Mouse (Mus musculus) kidney, postnatal 0 days (tissue): ENCODE data around the gene Tmem237. TPM values are rescaled to one million over a fixed set of nuclear protein-coding genes. Genes with fewer than 3 reads are reported as not detected.

ENCODE experiments used
- ATAC-seq: fragments of 200-750 bp; cut with Nextera tagmentation; replicated peaks from 2 replicates; pipeline ENCODE4 v1.8.0; 2017; ENCODE audit warnings: low read depth, moderate number of reproducible peaks, moderate TSS enrichment, moderate library complexity; ENCODE audit not compliant: low FRiP score
- DNase-seq: peaks from one replicate; pipeline ENCODE4 v3.0.0-alpha.2; 2016; ENCODE audit warnings: low spot score
- H3K27ac ChIP-seq: fragments of 300-500 bp; sonication (generic); 2 replicates; pipeline ENCODE4 v1.5.1; 2014; ENCODE audit warnings: mild to moderate bottlenecking
- H3K27me3 ChIP-seq: fragments of 300-500 bp; sonication (generic); 2 replicates; pipeline ENCODE4 v1.6.1; 2014; ENCODE audit warnings: low read length, mixed read lengths; ENCODE audit not compliant: insufficient read depth
- H3K36me3 ChIP-seq: fragments of 300-500 bp; sonication (generic); 2 replicates; pipeline ENCODE4 v1.6.1; 2014; ENCODE audit warnings: low read length, mixed read lengths; ENCODE audit not compliant: insufficient read depth
- H3K4me1 ChIP-seq: fragments of 300-500 bp; sonication (generic); replicated peaks from 2 replicates; pipeline ENCODE4 v1.6.1; 2014; ENCODE audit warnings: antibody characterized with exemption, low read length, mixed read lengths; ENCODE audit not compliant: insufficient read depth
- H3K4me2 ChIP-seq: fragments of 300-500 bp; sonication (generic); 2 replicates; pipeline ENCODE4 v1.6.1; 2014; ENCODE audit warnings: mild to moderate bottlenecking, low read length, moderate library complexity, mixed read lengths
- H3K4me3 ChIP-seq: fragments of 300-500 bp; sonication (generic); replicated peaks from 2 replicates; pipeline ENCODE4 v1.5.1; 2014; ENCODE audit warnings: low read depth, low read length
- H3K9ac ChIP-seq: fragments of 300-500 bp; sonication (generic); 2 replicates; pipeline ENCODE4 v1.6.1; 2014; ENCODE audit warnings: low read depth, low read length
- H3K9me3 ChIP-seq: fragments of 300-500 bp; sonication (generic); replicated peaks from 2 replicates; pipeline ENCODE4 v1.6.1; 2016; ENCODE audit warnings: low read length, inconsistent platforms, mixed read lengths
- CTCF ChIP-seq: IDR thresholded peaks from 2 replicates; pipeline ENCODE4 v1.5.1; 2016; ENCODE audit warnings: antibody characterized with exemption, low read depth, mild to moderate bottlenecking, moderate library complexity
- WGBS: fragments of 180-500 bp; shearing (Covaris S2); extraction: QIAGEN DNeasy Blood & Tissue Kit; methylation state at CpG from one replicate; pipeline ENCODE4 v1.1.7; 2014; 5-methylcytosine and 5-hydroxymethylcytosine counted together
- polyA plus RNA-seq: library from polyadenylated mRNA; unstranded; fragments of >200 nt; fragmentation: Nextera tagmentation; extraction: Ambion mirVana; gene quantifications from 2 replicates; pipeline ENCODE4 v1.2.1, GENCODE M21; 2015

Gene Tmem237
- polyA plus RNA-seq, 1 experiment from 2014 or later = 39.9 TPM

DNA sequence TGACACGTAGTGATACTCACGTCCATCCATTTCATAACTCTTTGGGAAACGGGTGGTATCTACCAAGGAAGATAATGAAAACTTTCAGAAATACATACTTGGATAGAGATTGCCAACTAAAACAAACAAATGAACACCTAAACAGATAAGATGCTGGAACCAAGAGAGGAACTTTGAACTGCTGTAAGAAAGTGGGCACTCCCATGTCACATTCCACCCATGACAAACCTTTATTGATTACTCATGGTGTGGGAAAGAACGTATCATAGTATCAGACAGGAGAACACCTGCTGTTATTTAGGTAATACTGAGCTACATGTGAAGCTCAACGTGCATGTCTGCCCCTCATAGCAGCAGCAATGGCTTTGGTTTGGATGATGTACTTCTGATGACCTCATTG lies 5.3 kb upstream of the Tmem237 start:
- no peak for TF ChIP-seq CTCF
- DNase-seq (no peak), ATAC-seq (no peak)
- H3K4me1 ChIP-seq = no peaks in the 10 kb centered on the region
- no peak overlapping the region for H3K27ac ChIP-seq
- no peak overlapping the region for H3K4me3 ChIP-seq
- no peaks in the 10 kb centered on the region for H3K36me3 ChIP-seq
- no peaks in the 10 kb centered on the region for H3K9me3 ChIP-seq
- H3K9ac ChIP-seq = no peak overlapping the region
- H3K27me3 ChIP-seq = no peaks in the 10 kb centered on the region
- no peak overlapping the region for H3K4me2 ChIP-seq
- 73% methylated on average over 5 of the region's 5 CpGs for whole genome bisulfite sequencing

DNA sequence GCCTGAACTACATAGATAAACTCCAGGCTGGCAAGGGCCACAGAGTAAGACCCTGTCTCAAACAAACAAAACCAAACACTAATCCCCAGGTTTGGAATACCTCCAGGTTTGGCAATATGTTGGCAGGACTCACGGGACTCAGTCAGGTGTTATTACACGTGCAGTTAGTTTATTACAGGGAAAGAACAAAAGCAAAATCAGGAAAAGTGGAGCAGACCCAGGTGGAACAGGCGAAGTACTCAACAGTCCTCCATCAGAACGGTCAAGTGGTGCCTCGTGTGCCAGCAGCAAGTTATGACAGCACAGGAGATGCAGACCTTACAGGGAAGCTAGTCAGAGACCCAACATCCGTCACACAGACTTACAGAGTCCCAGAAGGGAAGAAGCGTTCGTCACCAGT lies 9.7 kb downstream of the Tmem237 start:
- Histone ChIP-seq H3K9me3 (no peaks in the 10 kb centered on the region), H3K36me3 (peaks cover 22% of the 10 kb centered on the region), H3K4me2 (no peak overlapping the region), H3K9ac (no peak overlapping the region), H3K27ac (no peak overlapping the region), H3K27me3 (no peaks in the 10 kb centered on the region), H3K4me3 (no peak overlapping the region), H3K4me1 (no peaks in the 10 kb centered on the region)
- 78% methylated on average over 8 of the region's 8 CpGs for WGBS
- no peak for ATAC-seq
- DNase-seq = no peak
- TF ChIP-seq CTCF = no peak

DNA sequence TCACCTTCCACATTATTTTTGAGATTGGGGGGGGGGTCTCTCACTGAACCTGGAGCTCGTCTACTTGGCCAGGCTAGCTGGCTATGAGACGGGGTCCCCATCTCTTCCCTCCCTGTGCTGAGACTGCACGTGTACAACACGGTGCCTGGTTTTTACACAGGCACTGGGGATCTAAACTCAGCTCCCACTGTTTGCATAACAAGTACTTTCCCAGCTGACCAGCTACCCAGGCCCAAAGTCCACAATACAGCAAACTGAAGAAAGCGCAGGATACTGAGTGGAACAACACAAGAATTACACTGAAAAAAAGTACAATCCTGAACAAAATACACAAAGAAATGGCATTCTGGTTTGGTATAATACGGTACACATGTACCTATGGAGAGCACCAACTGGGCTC lies 18.1 kb downstream of the Tmem237 start:
- H3K9ac ChIP-seq = no peak overlapping the region
- 92% methylated on average over 6 of the region's 6 CpGs for WGBS
- DNase-seq = no peak

DNA sequence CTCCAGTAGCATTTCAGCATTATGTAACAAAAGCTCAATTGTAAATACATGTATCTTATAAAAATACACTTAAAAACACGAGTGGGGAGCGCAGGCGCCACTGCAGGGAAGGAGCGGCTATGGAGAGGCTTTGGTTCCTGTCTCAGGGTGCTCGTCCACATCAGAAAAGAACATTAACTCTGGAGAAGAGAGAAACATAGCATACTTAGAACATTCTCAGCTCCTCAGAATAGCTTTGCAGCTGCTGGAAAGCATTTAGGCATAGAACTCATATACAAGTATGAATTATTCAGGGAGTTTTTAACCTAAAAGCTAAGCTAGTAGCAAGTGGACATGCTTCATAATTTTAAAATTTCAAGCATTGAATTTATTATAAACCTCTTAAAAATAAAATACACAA lies 19.2 kb downstream of the Tmem237 start:
- ATAC-seq (no peak), DNase-seq (no peak)
- Histone ChIP-seq H3K9me3 (no peaks in the 10 kb centered on the region), H3K36me3 (no peaks in the 10 kb centered on the region), H3K27ac (no peak overlapping the region), H3K4me2 (no peak overlapping the region), H3K27me3 (no peaks in the 10 kb centered on the region), H3K4me1 (no peaks in the 10 kb centered on the region), H3K9ac (no peak overlapping the region), H3K4me3 (no peak overlapping the region)
- WGBS = 89% methylated on average over 5 of the region's 5 CpGs
- TF ChIP-seq CTCF = no peak

More for the DNA sequence above, 18.1 kb downstream of the Tmem237 start:
- no peaks in the 10 kb centered on the region for H3K36me3 ChIP-seq
- no peak overlapping the region for H3K4me3 ChIP-seq
- TF ChIP-seq CTCF = no peak
- ATAC-seq = no peak
- no peaks in the 10 kb centered on the region for H3K27me3 ChIP-seq
- no peaks in the 10 kb centered on the region for H3K4me1 ChIP-seq
- no peak overlapping the region for H3K4me2 ChIP-seq
- no peak overlapping the region for H3K27ac ChIP-seq
- no peaks in the 10 kb centered on the region for H3K9me3 ChIP-seq

DNA sequence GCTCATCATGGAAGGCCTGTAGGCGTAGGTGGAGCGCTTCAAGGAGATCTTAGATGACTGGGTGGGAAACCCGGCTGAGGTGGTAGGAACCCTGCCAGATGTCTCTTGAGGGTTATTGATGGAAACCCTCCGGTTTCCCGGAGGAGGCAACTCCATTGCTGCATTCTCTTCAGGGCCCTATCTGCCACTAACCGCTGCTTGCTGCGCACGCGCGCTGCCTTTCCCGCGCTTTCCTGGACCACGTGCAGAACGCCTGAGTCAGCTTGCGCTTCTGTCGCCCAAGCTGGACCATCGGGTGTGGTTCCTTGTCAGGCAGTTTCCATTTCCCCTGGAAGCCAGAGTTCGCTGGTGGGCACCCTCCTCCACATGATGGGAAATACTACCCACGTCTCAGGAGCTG lies 25.5 kb downstream of the Tmem237 start, which contains the start of gene C2cd6:
C2cd6 (minus strand) TSS at position 196 of the 400 bp plus-strand sequence.
- Histone ChIP-seq H3K9ac (no peak within 1 kb of the TSS), H3K27me3 (no peaks in the 10 kb centered on the region), H3K36me3 (no peaks in the 10 kb centered on the region), H3K9me3 (no peaks in the 10 kb centered on the region), H3K4me2 (no peak within 1 kb of the TSS), H3K4me1 (no peaks in the 10 kb centered on the region), H3K27ac (no peak within 1 kb of the TSS), H3K4me3 (no peak within 1 kb of the TSS)
- no peak for DNase-seq
- 91% methylated on average over 19 of the region's 19 CpGs for WGBS
- no peak for TF ChIP-seq CTCF
- ATAC-seq = no peak

DNA sequence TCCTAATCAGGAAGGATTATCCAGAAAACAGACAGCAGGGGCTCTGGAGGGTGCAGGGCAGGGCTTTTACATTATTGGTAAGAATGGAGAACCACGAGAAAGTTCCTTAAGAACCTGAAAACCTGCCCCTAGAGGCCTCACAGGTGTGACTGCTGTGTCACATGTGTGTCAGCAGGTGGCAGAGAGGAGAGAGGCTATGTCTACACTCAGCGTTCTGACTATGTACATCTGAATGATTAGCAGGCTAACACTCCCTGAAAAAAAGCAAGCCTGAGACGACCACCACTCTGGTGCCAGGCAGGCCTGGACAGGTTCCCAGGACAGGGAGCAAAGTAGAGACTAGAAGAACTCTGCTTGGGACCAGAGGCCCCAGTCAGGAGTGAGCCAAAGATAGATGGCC lies 49.3 kb downstream of the Tmem237 start:
- Histone ChIP-seq H3K9ac (no peak overlapping the region), H3K36me3 (no peaks in the 10 kb centered on the region), H3K4me3 (no peak overlapping the region), H3K4me2 (no peak overlapping the region), H3K27me3 (no peaks in the 10 kb centered on the region), H3K27ac (no peak overlapping the region), H3K9me3 (no peaks in the 10 kb centered on the region), H3K4me1 (no peaks in the 10 kb centered on the region)
- TF ChIP-seq CTCF = peak; percentile 72
- DNase-seq = peak; percentile 43
- whole genome bisulfite sequencing = 24% methylated on average over 3 of the region's 3 CpGs
- no peak; the same call in 1 of the 2 replicates for ATAC-seq

DNA sequence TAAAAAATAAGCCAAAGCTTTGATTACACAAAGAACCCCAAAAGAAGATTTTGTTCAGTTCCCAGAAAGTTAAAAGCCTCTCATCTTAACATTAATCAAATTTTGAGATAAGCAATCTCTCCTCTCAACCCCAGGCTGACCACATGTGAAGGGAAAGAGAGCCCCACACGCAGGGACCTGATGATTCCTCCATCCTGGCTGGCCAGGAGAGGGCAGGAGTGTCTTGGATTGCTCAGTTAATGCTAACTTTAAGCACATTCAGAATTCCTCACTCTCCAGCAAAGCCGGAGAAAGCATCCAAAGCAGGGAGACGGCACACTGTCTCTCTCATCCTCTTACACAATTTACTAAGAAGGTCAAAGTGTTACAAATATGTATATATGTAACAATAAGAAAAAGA lies 52.2 kb downstream of the Tmem237 start:
- Histone ChIP-seq H3K36me3 (no peaks in the 10 kb centered on the region), H3K9me3 (no peaks in the 10 kb centered on the region), H3K27me3 (no peaks in the 10 kb centered on the region), H3K4me2 (no peak overlapping the region), H3K4me1 (no peaks in the 10 kb centered on the region), H3K9ac (no peak overlapping the region), H3K27ac (no peak overlapping the region), H3K4me3 (no peak overlapping the region)
- DNase-seq = peak; percentile 82
- peak; percentile 81 for TF ChIP-seq CTCF
- 4% methylated on average over 3 of the region's 3 CpGs for WGBS
- no peak for ATAC-seq
